Mouse (Mus musculus): Measurements from ENCODE around the gene Tcf7l2. TPM values are rescaled to one million over a fixed set of nuclear protein-coding genes. Genes with fewer than 3 reads are reported as not detected.

The Tcf7l2 gene
- total RNA-seq, 4 experiments from 2014 or later: 7.6 to 12.1 (median 9.9) TPM

DNA sequence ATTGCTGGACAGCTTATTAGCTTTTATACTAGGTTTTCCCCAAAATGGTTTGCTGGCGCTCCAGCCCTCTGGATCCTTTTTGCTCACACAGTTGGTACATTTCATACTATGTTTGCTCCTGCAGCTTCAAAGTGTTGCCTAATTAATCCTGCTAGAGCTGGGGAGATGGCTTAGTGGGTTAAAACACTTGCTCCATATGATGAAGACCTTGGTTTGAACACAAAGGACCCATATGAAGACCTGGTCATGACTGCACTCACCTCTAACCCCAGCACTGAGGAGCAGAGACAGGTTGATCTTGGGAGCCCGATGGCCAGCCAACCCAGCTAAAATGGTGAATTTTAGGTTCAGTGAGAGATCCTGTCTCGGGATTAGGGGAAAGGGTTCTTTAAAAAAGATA is 195.4 kb downstream of the Tcf7l2 start:
- DNase-seq (ENCODE audit: low spot score in 2 of 2): no peak

DNA sequence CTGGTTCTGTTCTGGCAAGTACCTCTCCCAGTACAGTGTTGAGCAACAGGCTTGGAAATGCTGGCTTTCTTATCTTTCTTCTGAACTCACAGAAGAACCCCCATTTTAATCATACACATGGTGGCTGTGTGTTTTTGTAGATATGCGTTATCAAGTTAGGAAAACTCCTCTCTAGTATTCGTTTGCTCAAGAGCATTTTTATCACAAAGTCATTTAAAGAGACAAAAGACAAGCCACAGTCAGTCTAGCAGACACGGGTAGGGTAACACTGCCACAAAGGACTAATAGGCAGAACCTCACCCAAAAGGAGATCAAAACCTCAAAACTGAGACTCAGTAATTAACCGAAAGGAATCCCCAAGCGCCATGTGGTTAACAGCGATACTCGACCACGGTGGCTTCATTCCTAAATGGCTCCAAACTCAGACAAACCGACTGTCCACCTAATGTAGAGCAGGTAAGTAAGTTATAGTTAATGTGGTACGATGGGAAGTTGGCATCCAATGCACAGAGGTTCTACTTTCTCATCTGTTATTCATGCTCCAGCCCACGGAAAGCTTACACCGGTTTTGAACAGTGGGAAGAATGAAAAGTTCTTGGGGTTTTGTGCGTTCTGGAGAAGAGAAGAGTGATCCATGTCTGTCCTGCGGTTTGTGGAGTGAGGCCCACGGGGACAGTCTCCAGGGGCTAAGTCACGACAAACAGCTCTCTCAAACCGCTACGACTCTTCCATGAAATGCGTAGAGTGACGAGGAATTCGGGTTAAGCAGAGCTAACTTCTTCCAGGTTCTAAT is 196.8 kb downstream of the Tcf7l2 start:
- DNase-seq (ENCODE audit: low spot score in 2 of 2): no peak

DNA sequence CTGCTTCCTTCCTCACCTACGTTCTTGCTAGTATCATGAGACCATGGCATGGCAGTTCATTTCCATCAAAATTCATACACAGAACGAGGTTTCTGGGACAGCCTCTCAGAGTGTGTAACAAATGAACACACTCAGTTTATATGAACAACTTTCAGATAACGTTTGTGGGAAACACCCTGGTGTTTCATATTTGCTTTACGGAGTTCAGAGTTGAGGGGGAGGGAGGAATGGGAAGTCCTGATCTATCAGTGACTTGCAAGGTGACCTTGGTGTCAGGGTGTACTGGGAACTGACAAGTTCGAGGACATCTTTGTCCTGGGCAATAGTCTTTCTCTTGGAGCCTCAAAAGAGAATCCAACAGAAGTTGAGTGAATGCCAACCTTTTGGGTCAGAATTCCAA is 197.5 kb downstream of the Tcf7l2 start:
- no peak for DNase-seq (ENCODE audit: low spot score in 2 of 2)

DNA sequence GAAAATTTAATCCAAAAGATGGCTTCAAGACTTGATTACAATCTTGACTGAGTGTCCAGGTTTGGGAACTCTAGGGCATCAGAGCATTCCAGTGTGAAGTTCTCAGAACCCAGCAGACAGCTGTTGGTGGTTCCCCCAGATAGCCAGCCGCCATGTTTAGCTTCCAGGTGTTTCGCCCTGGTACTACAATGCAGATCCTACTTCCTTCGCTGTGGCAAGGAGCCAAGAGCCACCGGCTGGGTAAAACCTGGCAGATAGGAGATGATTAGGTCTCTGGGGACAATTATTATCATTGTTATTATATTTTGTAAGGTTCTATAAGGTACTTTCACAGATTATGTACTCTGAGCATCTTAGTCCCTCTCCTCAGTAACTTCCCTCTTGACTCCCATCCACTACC is 198.1 kb downstream of the Tcf7l2 start:
- no peak for DNase-seq (ENCODE audit: low spot score in 2 of 2)

DNA sequence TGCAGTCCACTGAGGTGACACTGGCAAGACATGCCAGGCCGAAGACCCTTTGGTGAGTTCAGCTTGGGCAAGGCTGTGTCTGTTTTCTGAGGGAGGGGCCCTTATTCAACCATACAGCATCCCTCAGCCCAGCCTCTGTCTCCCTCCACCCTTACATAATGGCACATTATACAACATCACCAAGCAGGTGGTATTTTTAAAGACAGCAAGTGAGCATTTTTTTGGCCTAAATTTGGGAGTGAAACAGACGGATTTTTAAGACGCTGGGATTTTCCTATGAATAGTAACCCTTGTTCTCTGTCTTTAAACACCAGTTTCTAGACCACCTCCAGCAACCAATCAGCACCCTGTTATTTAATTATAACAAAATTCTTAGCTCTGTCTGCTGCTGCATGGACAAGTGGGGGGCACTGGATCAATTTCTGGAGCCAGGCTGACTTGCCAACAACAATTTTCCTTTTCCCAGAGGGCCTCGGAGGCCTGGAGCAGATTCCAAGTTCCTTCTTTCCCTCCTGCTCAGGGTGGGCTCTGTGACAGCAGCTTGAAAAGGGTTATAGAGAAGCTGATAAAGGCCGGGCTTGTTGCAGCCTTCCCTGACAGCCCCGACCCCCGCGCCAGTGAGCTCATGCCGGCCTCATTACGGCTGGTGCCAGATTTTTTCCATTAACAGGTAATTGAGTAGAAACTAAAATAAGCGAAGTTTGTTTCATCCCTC is 199.1 kb downstream of the Tcf7l2 start:
- DNase-seq (ENCODE audit: low spot score in 2 of 2): peak; percentile 62 to 79

DNA sequence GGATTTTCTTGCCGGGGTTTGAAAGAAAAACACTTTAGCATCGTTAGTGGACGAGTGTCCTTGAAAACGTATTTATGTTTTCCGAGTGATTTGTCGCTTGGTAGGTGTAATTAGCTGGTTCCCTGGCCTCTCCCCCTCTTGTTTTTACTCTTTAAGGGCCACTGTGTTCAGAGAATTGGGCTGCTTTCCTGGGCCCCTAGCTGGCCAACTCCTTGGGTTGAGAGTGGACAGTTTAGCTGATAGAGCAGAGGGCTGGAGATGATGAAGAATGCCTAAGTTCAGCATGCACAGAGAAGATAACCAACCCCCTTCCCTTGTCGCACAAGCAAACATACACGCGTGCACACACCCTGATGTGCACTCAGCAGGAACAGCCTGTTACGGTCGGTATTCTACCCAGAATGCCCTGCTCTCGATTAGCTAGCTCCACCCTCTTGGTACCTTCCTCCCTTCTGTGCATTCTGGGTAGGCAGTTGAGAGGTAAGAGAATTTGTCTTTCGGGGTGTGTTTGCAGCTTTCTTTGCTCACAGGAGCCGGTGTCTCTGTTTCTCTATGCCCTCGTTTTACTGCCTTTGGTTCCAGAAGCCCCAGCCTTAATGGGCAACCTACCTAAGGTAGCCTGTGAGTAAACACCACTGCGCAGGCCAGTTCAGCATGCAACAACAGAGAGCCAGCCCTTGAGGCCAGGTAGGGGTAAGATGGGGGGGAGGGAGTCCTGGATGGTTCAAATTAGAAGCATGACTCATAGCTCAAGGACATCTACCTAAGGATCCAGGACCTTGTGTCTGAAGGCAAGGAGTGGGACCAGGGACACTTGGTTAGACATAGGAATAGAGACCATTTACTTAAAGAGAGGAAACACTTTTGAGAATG is 199.9 kb downstream of the Tcf7l2 start:
- DNase-seq (ENCODE audit: low spot score in 2 of 2): no peak

DNA sequence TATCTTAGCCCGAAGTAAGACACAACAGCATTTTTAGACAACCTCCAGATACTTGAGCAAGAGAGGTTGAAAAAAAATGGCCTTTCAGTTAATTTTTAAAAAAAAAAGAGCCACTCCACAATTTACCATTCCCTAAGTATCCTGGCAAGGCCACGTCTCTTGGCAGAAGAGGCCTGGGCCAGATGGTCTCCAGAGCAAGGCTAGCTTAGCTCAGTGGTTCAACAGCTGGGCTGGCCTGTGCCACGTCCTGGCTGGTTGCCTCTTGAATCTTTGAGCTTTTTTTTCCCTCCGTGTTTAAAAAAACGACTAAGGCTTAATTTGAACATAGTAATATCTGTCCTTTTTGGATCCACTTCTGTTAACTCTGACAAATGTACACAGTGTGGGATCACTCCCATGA is 209.8 kb downstream of the Tcf7l2 start:
- DNase-seq (ENCODE audit: low spot score in 2 of 2): peak; percentile 15 to 28

DNA sequence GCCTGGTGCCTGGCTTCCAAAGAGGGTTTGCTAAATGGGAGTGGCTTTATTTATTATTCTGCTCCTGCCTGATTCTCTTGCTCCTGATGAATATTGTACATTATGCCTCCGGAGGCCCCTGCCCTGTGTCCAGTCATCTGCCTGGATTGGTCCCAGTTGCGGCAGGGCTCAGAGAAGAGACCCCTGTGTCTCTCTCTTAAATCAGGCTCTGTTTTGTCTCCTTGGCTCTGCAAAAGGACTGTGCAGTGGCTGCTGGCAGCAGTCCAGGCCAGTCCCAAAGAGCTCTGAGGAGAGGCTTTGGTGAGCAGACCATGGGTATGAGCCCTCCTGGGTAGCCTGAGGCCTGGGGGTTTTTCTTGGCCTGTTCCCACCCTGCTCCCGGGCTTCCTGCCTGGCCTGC is 211.6 kb downstream of the Tcf7l2 start:
- DNase-seq (ENCODE audit: low spot score in 2 of 2): peak; percentile 53 to 55

DNA sequence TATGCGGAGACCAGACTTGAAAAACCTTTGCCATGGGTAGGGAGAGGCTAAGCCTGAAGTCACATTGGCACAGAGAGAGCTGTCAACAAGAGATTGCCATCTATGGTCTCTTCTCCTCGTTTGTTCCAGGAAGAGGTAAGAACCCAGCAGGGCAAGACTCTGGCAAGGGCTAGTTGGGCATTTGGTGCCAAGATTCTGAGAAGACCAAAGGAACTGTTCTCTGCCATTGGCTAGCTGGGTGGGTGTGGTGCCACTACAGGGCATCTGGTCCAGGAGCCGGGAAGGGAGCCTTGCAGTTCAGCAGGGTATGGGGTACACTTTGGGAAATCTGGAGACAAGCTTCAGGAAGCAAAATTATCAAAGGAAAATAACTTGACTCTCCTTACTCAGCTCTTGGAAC is 213.5 kb downstream of the Tcf7l2 start:
- DNase-seq (ENCODE audit: low spot score in 2 of 2): no peak

DNA sequence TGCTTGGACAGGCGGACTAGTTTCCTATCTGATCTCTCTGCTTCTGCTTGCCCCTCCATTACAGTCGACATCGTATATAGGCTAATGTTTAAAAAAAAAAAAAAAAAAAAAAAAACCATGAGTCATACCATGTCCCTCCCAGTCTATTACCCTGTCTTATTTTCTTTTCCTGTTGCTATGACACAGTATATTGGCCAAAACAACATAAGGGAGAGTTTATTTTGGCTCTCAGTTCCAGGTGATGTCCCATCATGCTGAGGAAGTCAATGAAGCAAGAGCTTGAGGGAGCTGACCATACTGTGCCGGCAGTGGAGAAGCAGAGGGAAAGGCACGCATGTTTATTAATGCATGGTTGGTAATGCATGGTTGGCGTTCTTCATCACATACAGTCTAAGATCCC is 215.1 kb downstream of the Tcf7l2 start:
- no peak for DNase-seq (ENCODE audit: low spot score in 2 of 2)

DNA sequence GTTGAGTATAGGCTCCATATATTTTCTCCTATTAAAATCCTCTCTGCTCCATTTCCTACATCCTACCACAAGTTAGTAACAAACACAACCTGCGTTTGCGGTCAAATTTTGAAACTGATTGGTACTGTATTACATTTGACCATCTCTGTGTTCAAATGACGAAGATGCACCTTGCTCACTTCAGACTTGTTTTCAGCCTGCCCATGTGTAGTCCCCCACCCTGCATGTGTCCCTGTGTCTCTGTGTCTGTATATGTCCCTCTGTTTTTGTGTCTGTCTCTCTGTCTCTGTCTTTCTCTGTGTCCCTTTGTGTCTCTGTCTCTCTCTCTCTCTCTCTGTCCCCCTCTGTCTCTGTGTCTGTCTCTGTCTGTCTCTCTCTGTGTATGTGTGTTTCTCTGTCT is 222.8 kb downstream of the Tcf7l2 start:
- no peak for DNase-seq (ENCODE audit: low spot score in 2 of 2)

DNA sequence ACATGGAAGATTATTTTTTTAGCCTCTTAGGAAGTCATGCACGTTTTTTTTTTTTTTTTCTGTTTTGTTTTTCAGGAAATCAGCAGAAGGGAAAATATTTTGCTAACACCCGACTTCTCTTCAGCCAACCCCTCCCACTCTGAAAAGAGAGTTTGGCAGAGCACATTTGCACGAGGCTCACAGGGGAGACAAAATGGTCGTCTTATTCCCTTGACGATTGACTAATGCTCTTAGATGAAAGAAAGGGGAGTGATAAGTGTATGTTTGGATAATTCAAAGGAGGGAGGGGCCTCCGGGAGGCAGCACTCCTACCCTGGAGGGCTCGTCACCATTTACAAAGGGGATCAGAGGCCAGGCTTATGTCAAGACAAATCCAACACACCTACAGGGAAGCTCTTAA is 224.4 kb downstream of the Tcf7l2 start:
- DNase-seq (ENCODE audit: low spot score in 2 of 2): no peak

DNA sequence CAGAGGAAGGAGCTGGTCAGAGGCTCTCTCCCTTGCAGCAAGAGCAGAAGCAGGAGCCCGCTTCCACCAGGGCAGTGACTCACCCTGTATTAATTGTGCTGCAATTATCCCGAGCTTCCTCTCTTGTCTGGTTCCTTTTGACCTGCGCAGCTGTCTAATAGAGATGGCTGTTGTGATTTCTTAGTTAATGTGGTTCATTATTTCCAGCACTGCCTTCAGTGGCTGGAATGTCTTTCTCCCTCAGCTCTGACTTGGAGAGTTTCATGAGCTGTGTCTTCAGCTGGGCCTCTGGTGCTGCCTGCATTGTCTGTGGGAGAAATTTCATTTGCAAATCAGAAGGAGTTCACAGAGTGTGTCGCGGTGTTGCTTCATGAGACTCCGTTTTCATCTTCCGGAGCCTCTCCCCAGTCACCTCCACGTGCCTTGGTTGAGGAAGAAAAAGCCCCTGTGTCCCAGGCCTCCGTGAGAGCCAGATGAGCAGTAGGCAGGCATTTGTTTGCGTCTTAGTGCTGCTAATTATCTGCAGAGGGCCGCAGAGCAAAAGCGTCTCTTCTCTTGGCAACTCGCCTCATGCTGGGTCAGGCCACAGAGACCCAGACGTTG is 228.4 kb downstream of the Tcf7l2 start:
- DNase-seq (ENCODE audit: low spot score in 2 of 2): no peak

DNA sequence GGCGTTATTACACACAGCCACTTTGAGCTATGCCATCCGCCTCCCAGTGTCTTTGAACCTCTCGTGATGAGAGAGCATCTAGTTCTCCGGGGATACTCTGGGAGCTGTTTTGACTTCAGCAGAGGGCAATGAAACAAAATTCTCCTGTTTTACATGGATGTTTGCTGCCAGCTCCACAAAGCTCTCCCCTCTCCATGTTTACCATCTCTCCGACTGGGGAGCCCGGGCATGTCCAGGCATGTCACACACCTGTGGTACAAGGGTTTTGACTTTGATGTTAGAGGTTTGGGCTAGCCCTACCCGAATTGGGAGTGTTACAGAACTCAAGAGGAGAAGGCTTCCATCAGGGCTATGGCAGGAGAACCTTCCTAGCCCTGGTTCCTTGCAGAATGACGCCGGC is 234.5 kb downstream of the Tcf7l2 start:
- no peak for DNase-seq (ENCODE audit: low spot score in 2 of 2)

All from layer of hippocampus, adult 8-10 months (tissue).